Mouse (Mus musculus) adrenal gland, adult 8-10 months (tissue): ENCODE data around the gene Cit. TPM values are rescaled to one million over a fixed set of nuclear protein-coding genes. Genes with fewer than 3 reads are reported as not detected.

Experiments
- DNase-seq: peaks from one replicate; pipeline ENCODE4 v3.0.0; 2022
- total RNA-seq, 4 experiments: library from RNA; stranded (reverse); gene quantifications; 2 replicates each; pipeline ENCODE4 v1.2.4; 2022

The Cit gene
- total RNA-seq, 4 experiments from 2014 or later, result 2.6 to 8.3 (median 6.3) TPM

DNA sequence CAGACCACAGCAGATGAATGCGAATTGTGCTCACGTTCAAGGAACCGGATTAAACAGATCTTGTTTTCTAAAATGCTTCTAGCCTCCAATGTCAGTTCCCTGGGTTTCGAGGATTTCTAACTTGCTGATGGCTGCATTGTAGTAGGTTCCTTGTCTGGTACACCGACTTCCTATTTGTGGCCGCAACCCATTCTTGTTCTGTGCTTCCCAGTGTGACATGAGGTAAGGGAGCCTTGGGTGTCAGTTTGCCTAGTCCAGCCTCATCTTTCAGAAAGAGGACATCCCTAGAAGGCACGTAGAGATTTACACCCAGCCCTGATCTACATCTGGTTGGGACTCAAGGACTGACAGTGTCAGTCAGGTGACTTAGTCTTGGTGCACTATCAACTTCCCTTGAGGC lies 166.6 kb downstream of the Cit start:
- DNase-seq, result no peak

DNA sequence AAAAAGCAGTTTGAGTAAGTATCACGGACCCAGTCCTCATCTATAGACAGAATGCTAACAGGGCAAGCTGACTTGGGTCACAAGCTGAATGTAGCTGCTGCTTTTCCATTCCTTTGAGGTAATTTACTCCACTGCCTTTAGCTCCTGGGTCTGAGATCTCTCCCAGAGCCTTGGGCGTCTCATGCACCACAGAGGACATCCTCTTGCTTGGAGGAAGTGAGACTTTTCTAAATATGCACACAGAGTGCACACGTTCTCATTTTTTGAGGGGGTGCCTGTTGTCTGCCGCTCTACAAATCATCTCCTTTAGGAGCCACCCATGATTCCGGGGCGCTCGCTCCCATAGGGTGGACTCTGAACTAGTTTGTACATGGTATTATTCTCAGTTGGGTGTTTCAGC lies 167.4 kb downstream of the Cit start:
- DNase-seq, result no peak

DNA sequence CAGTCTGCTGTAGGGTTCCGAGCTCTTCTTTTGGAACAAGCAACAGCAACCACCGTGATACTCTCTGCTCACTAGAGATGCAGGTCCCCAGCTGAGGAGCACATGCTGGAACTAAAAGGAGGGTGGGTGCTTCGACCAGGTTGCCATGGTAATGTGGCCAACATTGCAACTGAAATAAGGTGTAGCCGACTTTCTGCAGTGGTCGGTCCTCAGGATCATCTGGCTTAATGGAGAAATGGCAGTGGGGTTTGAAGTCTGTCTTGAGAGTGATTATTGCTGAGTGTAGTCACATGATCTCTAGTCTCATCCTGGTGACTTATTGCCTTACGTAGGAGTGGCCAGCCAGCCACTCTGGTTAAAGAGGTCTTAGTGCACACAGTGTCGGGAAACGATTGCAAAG lies 168.7 kb downstream of the Cit start:
- no peak for DNase-seq

DNA sequence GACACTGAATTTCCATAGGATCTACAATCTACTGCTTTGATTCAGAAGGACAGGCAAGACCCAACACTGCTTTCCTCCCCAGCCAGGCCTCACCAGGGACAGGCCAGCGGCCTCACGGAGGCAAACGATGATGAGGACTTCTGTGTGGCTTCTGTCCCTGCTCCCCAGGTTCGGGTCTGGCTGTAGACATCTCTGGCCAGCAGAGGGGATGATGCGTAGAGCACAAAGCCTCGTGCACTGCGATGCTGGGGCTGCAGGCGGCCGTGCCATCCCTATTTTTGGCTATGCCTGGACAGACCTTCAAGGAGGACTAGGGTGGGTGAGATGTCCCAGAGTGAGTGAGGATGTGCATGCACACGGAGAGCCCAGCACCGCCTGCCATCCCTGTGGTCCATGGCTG lies 169.2 kb downstream of the Cit start:
- no peak for DNase-seq

DNA sequence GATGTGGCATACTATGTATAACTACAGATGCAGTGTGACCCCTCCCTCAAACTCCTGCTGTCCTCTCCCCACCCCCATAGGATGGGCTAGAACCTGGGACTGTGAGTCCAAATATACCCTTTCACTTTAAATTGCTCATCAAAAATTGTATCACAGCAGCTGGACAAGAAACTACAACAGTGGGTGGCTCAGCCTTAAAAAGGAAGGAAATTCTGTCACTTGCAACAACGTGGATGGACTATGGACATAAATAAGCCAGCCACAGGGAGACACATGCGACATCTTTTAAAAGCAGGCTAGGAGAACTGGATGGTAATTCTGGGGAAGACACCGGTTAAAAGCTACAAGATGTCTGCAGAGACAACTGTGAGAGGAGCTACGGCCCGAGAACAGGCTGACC lies 171.5 kb downstream of the Cit start:
- DNase-seq, result no peak

DNA sequence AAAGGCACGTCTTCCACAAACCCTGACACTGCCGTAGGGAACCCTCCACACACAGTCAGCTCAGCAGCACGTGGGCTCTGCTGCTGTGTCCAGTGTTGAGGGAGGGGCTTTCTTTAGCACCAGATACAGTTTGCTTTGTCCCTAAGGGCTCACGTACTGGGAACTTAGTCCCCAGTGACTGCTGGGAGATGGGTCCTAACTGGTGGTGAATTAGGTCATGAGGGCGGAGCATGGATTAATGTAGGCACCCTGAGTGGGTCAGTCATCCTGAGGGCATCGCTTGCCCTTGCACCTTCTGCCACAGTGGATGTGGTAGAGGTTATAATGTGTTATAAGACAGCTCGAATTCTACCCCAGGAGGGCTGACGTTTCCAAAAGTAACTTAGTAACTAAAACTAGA lies 172.3 kb downstream of the Cit start:
- no peak for DNase-seq

DNA sequence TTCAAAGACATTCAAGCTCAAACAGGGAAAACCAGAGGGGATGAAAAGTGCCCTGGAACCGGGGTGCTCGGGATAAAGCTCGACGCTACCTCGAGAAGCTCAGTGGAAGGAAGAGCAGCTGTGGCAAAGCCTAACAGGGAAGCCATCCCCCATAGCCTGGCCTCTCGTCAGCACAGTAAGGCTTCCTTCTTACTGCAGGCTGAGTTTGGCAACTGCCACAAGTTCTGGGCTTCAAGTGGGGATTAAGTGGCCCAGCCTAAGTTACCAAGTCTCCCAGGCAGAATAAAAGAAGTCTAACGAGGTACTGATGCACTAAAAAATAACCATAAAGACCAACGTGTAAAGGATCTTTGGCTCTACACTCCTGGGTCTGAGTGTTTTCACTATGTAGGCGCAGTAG lies 173.1 kb downstream of the Cit start:
- no peak for DNase-seq

DNA sequence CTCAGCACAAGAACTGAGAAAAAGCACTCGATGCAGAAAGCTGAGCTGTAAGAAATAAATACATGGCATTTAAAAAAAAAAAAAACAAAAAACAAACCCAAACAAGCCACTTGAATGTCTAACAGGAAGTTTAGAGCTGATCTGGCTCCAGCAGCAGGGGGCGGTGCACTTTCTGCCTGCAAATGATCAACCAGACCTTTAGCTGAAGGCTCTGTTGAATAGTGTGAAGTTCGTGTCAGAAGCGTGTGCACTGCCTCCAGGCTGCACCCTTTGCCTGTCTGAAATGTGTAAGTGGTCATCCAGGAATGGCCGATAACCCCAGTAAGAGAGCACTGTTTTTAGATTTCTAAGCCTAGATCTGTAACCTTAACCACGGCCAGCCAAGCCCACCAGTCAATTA lies 173.7 kb downstream of the Cit start:
- DNase-seq, result no peak

DNA sequence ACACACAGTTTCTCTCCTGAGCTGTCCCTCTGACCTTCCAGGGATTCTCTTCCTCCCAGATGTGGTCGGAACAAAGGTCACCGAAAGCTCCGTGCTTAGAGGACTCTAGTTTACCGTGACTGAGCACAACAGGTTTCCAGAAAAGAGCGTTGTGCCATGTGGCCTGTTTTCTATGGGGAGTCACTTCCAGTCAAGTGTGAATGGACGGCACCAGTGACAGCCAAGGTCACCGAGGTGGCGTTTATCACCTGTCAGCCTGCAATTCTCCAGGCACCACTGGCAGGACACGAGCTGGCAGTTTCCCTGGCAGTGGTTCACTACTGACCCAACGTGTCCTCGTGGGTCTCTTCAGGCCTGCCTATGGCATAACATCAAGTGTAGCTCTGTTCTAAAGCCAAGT lies 174.3 kb downstream of the Cit start:
- no peak for DNase-seq

DNA sequence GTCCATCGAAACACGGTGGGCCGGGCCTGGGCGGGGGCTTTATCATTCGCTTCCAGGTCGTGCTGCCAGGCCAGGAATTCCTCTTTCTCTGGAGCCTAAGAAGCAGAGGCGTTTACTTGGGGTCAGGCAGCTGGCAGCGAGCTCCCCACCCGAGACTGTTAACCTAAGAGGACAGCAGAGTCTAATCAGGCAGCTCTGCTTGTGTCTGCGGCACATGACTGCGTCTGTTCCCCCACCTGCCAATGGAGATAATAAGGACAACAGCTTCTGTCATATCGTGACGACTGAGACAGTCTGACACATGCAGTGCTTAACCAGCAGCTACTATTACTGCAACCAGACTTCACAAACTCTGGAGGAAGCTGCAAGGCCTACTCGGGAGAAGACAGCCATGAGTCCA lies 176.5 kb downstream of the Cit start:
- DNase-seq, result no peak

DNA sequence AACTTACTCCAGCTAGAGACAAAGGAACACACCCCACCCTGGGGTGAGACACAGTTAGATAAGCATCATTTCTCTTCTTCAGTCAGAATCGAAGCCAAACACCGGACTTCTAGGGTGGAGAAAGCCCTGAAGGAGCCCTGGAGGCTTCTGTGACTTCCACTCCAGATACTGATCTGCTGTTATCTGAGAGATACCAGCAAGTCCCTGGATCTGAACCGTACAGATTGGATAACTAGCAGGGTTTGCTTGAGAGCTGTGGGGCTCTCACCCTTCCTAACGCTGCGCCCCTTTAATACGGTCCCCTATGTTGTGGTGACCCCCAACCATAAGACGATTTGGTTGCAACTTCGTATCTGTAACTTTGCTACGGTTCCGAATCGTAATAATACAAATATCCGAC lies 177.1 kb downstream of the Cit start:
- DNase-seq, result no peak

DNA sequence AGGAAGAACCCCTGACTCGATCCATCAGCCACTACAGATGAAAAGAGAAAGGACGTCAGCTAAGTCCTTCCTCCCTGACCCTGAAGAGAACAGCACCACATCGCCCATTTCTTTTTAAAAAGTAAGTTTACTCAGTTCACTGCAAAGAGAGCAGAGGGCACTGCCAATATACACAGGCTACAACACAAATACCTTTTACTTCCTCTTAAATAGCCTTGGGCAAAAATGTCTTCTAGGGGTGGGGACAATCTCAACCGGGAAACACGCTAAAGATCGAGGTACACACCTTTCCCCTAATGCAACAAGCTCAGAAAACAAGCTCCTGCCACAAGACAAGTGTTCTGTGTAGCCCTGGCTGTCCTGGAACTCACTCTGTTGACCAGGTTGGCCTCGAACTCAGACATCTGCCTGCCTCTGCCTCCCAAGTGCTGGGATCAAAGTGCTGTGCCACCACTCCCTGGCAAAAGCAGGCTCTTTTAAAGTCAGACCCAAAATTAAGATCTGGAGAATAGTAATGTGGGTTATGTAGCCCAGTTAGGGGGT lies 177.7 kb downstream of the Cit start:
- DNase-seq, result no peak

DNA sequence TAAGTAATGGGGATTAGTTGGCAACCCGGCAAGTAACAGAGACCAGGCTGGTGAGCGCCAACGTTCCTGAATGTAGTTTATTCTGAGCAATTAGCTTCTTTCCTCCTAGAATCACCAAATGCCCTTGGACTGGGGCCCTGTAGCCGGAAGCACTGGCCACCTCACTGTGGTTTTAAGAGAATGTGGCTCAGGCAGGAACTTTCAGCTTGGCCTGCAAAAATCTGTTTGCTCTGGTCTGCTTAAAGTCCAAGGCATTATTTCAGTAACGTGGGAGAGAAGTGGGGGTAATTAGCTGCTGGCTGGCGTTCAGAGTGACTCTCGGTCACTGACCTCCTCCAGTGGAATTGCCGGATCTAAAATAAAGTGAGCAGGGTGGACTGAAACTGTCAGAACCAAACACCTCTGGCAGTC lies 178.2 kb downstream of the Cit start:
- DNase-seq, result peak; percentile 52

DNA sequence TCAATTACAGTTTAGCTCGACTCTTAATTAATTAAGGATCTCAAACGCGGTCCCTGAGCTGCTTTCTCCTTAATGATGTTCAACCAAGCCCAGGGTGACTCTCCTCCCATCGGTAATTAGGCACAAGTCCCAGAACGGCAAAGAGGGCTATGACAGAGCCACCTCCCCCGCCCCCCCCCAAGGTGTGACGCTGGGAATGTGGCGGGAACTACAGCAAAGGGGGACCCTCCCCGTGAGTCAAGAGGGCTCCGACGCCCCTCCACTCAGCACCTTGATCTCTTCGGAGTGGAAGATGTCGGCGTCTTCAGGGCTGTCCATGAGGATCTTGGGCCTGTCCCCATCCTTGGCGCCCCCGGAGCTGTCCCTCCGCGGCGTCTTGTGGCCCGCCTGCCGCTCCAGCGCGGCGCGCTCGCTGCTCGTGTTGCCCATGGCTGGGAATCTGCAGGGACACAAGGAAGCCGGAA lies 178.8 kb downstream of the Cit start:
- no peak for DNase-seq

DNA sequence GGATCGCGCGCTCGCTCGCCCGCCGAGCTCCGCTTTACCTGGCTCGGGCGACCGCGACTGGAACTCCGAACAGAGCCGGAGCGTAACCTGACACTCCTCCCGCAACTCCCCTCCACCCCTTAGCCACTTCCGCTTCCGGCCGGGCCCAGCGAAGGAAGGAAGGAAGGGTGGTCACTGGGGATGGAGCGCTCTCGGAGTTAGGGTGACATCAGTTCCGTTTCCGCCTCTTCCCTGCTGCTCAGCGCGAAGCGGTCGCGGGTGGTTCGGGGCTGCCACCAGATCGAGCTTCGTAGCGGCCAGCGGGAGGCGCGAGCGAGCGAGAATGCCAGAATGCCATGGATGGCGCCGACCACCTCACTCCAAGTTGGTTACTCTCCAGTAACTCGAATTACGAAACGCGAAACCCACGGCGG lies 179.3 kb downstream of the Cit start, which contains the start of gene Prkab1:
Gene Prkab1, minus strand, starts transcription at position 182 of the 413 bp plus-strand sequence.
- peak; percentile 92 for DNase-seq

DNA sequence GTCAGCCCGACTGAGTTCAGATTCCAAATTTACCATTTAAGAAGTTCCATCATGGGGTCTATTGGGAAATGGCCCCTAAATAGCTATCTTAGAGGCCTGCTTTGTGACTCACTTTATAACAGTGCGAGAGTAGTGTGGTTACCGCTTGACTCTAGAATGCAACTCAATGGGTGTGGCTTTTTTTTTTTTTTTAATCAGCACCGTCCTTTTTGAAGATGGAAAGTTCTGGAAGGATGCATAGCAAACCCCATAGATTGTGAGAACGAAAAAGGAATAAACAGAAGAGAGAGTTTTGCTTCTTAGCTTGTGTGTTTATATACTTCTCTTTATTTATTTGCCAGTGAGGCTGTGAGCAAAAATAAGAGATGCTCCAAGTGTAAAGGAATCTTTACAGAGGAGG lies 181.0 kb downstream of the Cit start:
- no peak for DNase-seq

DNA sequence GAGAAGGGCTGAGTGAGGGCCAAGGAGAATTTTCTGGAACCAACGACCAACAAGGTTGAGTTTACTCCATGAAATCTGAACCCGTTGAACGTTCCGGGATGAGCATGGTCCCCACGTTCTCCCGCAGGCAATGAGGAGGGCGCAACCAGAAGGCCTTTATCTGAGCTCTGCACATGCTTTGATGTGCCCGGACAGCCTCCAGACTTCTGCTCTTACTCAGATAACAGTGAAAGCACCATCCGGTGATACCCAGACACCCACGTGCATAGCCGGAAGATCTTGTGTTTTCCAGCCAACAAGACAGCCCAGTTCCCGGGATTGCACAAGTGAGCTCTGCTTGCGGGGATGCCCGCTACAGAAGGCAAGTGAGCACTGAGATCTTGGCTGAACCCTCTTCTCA lies 181.5 kb downstream of the Cit start:
- no peak for DNase-seq

DNA sequence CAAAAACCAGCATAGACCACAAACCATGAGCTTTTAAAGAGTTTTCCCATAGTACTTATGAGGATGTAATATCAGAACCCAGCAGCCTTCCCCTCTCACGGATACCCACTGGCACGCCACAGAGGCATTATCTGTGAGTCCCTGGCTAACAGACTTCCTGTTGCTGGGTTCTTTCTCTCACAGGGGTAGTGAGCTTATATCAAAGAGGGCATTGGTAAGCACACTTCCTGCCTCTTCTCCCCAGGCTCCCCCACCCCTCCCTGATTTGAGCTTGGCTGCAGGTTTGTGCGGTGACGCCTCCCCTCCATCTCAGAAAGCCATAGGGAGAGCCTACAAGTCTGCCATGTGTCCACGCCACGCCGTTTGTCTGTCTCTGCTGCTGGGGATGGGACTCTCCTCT lies 184.0 kb downstream of the Cit start:
- DNase-seq, result no peak

DNA sequence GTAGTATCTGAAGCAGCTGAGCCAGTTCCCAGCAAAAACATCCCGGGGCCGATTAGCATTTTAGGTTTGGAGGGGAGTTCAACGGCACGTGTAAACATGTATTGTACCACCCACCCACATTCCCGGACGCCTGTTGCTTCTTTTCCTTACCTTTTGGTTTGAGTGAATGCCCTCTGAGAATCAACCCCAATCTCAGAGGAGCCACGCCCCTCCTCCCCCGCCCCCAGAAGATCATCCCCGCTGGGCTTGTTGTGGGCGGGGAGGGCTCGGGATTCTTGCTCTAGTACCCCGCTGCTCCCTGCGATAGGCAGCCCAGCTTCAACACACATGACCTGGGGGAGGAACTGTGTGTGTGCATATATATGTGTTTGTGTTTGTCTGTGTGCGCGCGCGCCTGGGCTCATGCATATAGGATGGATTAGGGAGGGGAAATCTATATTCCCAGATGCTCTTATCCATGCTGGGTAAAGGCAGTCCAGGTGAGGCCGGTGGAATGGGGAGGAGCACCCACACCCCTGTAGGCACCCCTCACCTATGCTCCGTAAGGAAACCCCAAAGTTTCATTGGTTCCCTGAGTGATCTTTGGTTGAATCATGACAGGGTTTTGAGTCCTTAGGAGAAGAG lies 185.6 kb downstream of the Cit start:
- DNase-seq, result no peak

DNA sequence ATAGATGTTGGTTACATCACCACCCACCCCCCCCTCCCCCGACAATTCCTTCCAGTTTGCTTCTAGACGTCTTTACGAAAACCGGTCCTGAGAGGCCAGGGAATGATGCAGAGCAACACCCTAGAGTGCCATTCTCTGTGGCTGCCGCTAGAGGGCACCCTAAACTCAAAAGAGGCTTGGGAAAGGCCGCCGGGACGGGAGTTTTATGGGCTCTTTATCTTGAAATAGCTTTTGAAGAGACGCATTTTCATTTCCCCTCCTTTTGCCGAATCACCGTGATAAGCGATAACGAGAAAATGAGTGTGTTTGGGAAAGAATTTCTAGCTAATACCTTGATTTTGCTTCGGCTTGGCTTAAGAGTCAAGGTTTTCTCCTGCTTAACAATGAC lies 186.1 kb downstream of the Cit start:
- DNase-seq, result peak; percentile 36

DNA sequence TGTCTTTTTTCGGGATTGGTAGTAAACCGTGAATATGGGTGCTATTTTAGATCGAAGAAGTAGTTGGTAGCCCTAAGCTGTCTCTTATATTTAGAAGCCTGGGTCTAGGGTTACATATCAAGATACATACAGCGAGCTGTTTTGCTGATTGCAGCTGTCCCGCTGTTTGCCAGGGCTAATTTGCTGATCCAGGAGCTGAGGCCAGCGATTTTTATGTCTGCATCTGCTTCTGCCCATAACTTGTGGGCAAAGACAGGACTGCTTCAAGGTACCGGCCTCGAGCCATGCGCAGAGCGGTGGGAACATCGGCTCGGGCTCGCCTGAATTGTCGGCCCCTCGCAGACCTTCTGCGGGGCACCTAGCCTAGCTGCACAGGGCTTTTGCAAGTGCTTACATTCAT lies 191.4 kb downstream of the Cit start:
- no peak for DNase-seq

DNA sequence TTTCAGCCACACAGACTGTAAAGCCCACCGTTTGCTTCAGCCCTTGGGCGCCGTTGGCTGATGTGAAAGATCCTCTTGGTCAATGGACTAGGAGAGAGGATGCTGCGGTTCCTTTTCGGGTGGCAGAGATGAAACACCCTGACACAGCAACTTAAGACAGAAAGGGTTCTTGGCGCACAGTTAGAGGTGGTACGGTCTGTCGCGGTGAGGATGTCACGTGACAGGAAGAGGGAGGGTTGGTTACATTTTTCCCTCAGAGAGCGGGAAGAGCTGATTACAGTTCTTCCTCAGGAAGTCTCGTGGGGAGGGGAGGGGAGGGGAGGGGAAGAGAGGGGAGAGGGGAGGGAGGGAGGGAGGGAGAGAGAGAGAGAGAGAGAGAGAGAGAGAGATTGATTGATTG lies 192.7 kb downstream of the Cit start:
- DNase-seq, result no peak

DNA sequence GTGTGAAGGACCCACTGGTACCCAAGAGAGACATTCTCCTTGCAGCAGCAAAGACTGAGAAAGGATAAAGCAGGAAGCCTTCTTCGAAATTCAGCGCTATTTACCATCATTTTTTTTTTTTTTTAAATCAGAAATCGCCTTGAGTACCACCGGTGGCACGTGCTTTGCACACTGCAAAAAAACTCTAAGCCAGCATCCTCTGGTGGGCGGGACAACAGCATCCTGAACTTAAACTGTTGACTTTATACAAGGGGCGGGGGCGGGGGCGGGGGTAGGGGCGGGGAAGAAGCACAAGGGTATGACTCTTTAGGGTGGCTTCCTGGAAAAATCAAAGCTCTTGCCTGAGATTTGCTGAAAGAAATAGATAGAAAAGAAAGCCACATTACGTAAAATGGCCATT lies 194.6 kb downstream of the Cit start:
- DNase-seq, result no peak

DNA sequence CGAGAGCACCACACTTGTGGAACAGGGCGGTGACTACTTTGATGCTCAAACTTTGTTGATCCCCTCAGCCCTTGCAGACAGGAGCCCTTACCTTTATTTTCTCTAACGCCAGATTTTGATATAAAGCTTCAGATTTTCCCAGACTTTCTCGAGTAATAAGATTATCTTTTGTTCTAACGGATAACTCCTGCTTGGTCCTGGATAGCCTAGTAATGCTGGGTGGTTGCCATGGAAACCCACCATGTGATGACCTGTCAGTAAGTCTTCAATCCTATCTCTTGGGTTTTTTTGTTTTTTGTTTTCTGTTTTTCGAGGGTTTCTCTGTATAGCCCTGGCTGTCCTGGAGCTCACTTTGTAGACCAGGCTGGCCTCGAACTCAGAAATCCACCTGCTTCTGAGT lies 197.2 kb downstream of the Cit start:
- DNase-seq, result no peak

DNA sequence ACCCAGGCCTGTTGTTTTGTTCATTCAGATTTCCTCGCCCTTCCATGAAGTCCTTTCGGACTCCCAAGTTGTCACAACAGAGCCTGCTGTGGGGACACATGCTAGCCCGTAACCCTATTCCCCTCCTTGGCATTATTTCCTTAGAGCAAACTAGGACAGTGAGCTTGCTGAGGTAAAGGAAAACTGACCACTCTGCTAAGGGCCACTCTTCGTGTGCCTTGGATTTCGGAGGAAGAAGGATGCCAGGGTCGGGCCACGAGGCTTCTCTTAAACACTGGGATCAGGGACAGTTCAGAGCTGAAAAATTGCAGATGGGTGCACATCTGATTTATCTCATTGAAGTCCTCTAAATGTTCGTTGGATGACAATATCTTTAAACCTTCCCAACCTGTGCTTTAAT lies 200.5 kb downstream of the Cit start:
- DNase-seq, result no peak
